Mouse (Mus musculus) heart, embryonic 15.5 days (tissue): ENCODE results near the gene Prph. TPM values are rescaled to one million over a fixed set of nuclear protein-coding genes. Genes with fewer than 3 reads are reported as not detected.
"Not testable (repeated sequence)": the region's sequence is repeated elsewhere in the genome, so short reads cannot be mapped to it uniquely, and the experiment has no call there.

Experiments used
- ATAC-seq: fragments of 200-750 bp; cut with Nextera tagmentation; replicated peaks from 2 replicates; pipeline ENCODE4 v1.8.0; 2017; ENCODE audit warnings: low read depth, moderate TSS enrichment; ENCODE audit not compliant: insufficient number of reproducible peaks, insufficient read depth, low FRiP score
- H3K27ac ChIP-seq: fragments of 300-500 bp; sonication (generic); 2 replicates; pipeline ENCODE4 v1.5.1; 2015; ENCODE audit warnings: mild to moderate bottlenecking, inconsistent platforms
- H3K27me3 ChIP-seq: fragments of 300-500 bp; sonication (generic); 2 replicates; pipeline ENCODE4 v1.6.1; 2015; ENCODE audit warnings: inconsistent platforms
- H3K36me3 ChIP-seq: fragments of 300-500 bp; sonication (generic); 2 replicates; pipeline ENCODE4 v1.6.1; 2015; ENCODE audit warnings: mild to moderate bottlenecking, inconsistent platforms
- H3K4me1 ChIP-seq: fragments of 300-500 bp; sonication (generic); replicated peaks from 2 replicates; pipeline ENCODE4 v1.6.1; 2015; ENCODE audit warnings: inconsistent platforms
- H3K4me2 ChIP-seq: fragments of 300-500 bp; sonication (generic); 2 replicates; pipeline ENCODE4 v1.6.1; 2015; ENCODE audit warnings: inconsistent platforms, mild to moderate bottlenecking, moderate library complexity
- H3K4me3 ChIP-seq: fragments of 300-500 bp; sonication (generic); 2 replicates; pipeline ENCODE4 v1.5.1; 2015; ENCODE audit warnings: mild to moderate bottlenecking, inconsistent platforms
- H3K9ac ChIP-seq: fragments of 300-500 bp; sonication (generic); 2 replicates; pipeline ENCODE4 v1.6.1; 2015; ENCODE audit warnings: mild to moderate bottlenecking, inconsistent platforms
- H3K9me3 ChIP-seq: fragments of 300-500 bp; sonication (generic); replicated peaks from 2 replicates; pipeline ENCODE4 v1.6.1; 2016; ENCODE audit warnings: inconsistent platforms
- WGBS: fragments of 180-500 bp; shearing (Covaris S2); methylation state at CpG from one replicate; pipeline ENCODE4 v1.1.7; 2015; ENCODE audit warnings: mixed read lengths; 5-methylcytosine and 5-hydroxymethylcytosine counted together
- polyA plus RNA-seq: library from polyadenylated mRNA; unstranded; fragments of >200 nt; fragmentation: Nextera tagmentation; extraction: Ambion mirVana; gene quantifications from 2 replicates; pipeline ENCODE4 v1.2.1, GENCODE M21; 2015

The Prph gene
- polyA plus RNA-seq, 1 experiment from 2014 or later: 1.1 TPM

DNA sequence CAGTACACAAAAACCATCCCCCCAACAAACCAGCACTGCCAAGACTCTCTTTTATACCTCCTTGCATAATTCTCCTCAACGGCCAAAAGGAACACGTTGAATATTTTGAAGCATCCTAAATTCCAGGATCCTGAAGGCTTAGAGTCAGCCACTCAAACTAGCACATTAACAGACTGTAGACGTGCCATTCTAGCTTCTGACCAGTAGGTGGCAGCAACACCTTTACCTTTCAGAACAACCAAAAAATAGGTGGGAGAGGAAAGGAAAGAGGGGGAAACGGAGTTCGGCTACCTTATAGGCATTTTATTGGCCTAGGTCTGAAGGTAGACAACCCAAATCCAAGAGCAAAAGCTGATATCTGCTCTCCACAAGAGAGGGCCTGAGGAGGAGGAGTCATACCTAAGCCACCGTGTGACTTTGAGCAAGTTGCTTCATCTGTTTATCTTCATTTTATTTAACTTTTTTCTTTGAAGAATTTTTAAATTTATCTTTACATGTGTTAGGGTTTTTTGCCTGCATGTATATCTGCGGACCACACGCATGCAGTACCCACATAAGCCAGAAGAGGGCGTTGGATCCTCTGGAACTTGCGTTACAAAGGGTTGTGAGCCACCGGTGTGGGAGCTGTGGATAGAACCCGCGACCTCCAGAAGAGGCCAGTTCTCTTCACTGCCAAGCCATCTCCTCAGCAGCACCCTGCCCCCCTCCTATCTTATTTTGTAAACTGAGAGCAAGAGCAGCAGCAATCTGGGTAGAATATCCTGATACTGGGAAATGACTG, 5.3 kb upstream of the Prph start:
- Histone ChIP-seq H3K4me2 (no peak overlapping the region), H3K27ac (no peak overlapping the region), H3K9me3 (no peaks in the 10 kb centered on the region), H3K4me1 (peaks cover under 1% of the 10 kb centered on the region; the same call in 1 of the 2 replicates), H3K9ac (no peak overlapping the region), H3K36me3 (no peaks in the 10 kb centered on the region), H3K27me3 (peaks cover 38% of the 10 kb centered on the region), H3K4me3 (no peak overlapping the region)
- no peak for ATAC-seq
- 27% methylated on average over 13 of the region's 13 CpGs for WGBS

- peaks cover 26% of the 10 kb centered on the region for H3K4me1 ChIP-seq
- no peak overlapping the region for H3K27ac ChIP-seq
- no peak overlapping the region for H3K9ac ChIP-seq
- no peaks in the 10 kb centered on the region for H3K36me3 ChIP-seq
- H3K9me3 ChIP-seq: no peaks in the 10 kb centered on the region
- H3K4me2 ChIP-seq: no peak overlapping the region
- no peak for ATAC-seq
- WGBS: 21% methylated on average over 9 of the region's 9 CpGs
- peaks cover 72% of the 10 kb centered on the region for H3K27me3 ChIP-seq
- no peak overlapping the region for H3K4me3 ChIP-seq
These were observed 1.6 kb upstream of the Prph start for GRCm38 (mm10) chr15:99053373-99053772.

GRCm38 (mm10) chr15:99055511-99055961, 562 bp downstream of the Prph start:
- Histone ChIP-seq H3K27ac (no peak overlapping the region), H3K4me3 (peak overlapping the region; percentile 49), H3K27me3 (peaks cover 92% of the 10 kb centered on the region), H3K4me1 (peaks cover 26% of the 10 kb centered on the region), H3K9me3 (no peaks in the 10 kb centered on the region), H3K4me2 (peak overlapping the region; percentile 88), H3K36me3 (no peaks in the 10 kb centered on the region), H3K9ac (peak overlapping the region; percentile 44)
- no peak for ATAC-seq
- WGBS: under 1% methylated on average over 33 of the region's 37 CpGs

DNA sequence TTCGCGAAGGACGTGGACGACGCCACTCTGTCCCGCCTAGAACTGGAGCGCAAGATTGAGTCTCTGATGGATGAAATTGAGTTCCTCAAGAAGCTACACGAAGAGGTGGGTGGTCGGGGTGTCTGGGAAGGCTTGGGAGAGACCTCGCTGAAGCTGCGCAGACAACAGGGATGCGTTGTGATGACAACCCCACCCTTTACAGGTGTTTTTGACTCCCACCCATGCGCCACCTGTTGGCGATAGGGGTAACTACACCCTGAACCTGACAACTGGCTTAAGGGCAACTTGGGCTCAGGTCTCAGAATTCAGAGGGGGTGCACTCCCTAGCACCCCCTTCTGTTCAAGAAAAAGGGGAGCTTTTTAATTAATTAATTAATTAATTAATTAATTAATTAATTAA, 1.4 kb downstream of the Prph start:
- Histone ChIP-seq H3K4me2 (peak overlapping the region; percentile 88), H3K9ac (no peak overlapping the region), H3K4me3 (peak overlapping the region; percentile 49), H3K27ac (no peak overlapping the region), H3K4me1 (peaks cover 26% of the 10 kb centered on the region), H3K9me3 (no peaks in the 10 kb centered on the region), H3K27me3 (peaks cover 95% of the 10 kb centered on the region), H3K36me3 (no peaks in the 10 kb centered on the region)
- 7% methylated on average over 14 of the region's 14 CpGs for WGBS
- no peak for ATAC-seq

GRCm38 (mm10) chr15:99065557-99066165, 10.7 kb downstream of the Prph start:
- Histone ChIP-seq H3K9me3 (no peaks in the 10 kb centered on the region), H3K27me3 (peaks cover 12% of the 10 kb centered on the region), H3K9ac (no peak overlapping the region), H3K27ac (no peak overlapping the region), H3K4me2 (no peak overlapping the region), H3K36me3 (no peaks in the 10 kb centered on the region), H3K4me1 (no peaks in the 10 kb centered on the region), H3K4me3 (no peak overlapping the region)
- no peak for ATAC-seq
- 72% methylated on average over 12 of the region's 12 CpGs for WGBS

- Histone ChIP-seq H3K4me1 (peaks cover 16% of the 10 kb centered on the region), H3K27ac (no peak overlapping the region), H3K9me3 (no peaks in the 10 kb centered on the region), H3K27me3 (no peaks in the 10 kb centered on the region), H3K4me3 (no peak overlapping the region), H3K4me2 (no peak overlapping the region), H3K9ac (no peak overlapping the region), H3K36me3 (no peaks in the 10 kb centered on the region)
- no peak for ATAC-seq
- WGBS: 84% methylated on average over 1 of the region's 1 CpGs
These were observed 17.0 kb downstream of the Prph start for GRCm38 (mm10) chr15:99071988-99072387.

- WGBS: 20% methylated on average over 9 of the region's 9 CpGs
- peaks cover 22% of the 10 kb centered on the region for H3K4me1 ChIP-seq
- peak within 1 kb of the TSS; percentile 93 for H3K27ac ChIP-seq
- H3K36me3 ChIP-seq: peaks cover 7% of the 10 kb centered on the region; the same call in 1 of the 2 replicates
- H3K27me3 ChIP-seq: no peaks in the 10 kb centered on the region
- peak; percentile 33 for ATAC-seq
- peak within 1 kb of the TSS; percentile 60 for H3K4me3 ChIP-seq
- no peaks in the 10 kb centered on the region for H3K9me3 ChIP-seq
- peak within 1 kb of the TSS; percentile 57 for H3K9ac ChIP-seq
- H3K4me2 ChIP-seq: peak within 1 kb of the TSS; percentile 75
These were observed 19.1 kb downstream of the Prph start, which contains the start of gene Troap for GRCm38 (mm10) chr15:99074019-99074599. Gene Troap (plus strand): TSS chr15:99074575.

DNA sequence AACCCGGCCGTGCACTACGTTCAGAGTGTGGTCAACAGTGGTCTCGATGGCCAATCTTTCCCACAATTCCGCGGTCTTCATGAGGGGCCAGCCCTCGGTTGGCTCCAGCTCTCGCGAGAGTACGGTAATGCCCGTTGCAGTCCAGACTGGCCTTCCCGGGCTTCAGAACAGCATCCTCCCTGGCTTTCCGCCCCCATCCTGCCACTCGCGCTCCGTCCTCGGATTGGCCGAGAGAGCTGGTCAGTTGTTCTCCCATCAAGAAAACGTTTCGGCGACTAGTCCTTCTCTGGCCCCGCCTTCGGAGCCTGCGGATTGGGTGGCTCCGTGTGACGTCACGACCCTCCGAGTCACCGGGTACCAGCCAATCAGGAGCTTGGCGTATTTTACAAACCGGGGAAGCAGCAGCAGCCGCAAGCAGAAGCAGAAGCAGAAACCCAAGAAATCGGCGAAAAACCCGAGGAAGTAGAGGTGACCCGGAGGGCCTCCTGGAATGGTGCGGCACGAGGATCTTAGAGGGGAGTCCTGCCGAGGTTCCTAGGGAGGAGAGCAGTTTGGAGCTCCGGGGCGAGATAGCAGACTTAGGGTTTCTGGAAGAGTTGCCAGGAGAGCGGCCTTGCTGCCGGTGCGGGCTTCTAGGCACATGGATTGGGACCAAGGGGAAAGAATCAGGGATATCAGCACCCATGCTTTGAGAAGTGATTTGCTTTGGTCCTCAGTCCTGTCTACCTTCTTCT, 19.8 kb downstream of the Prph start:
- H3K9ac ChIP-seq: peak overlapping the region; percentile 57
- ATAC-seq: peak; percentile 96
- peak overlapping the region; percentile 93 for H3K27ac ChIP-seq
- peaks cover 22% of the 10 kb centered on the region for H3K4me1 ChIP-seq
- WGBS: under 1% methylated on average over 44 of the region's 44 CpGs
- peaks cover 7% of the 10 kb centered on the region; the same call in 1 of the 2 replicates for H3K36me3 ChIP-seq
- peak overlapping the region; percentile 75 for H3K4me2 ChIP-seq
- H3K9me3 ChIP-seq: no peaks in the 10 kb centered on the region
- H3K27me3 ChIP-seq: no peaks in the 10 kb centered on the region
- H3K4me3 ChIP-seq: peak overlapping the region; percentile 60

GRCm38 (mm10) chr15:99076011-99076410, 21.0 kb downstream of the Prph start:
- H3K27me3 ChIP-seq, ATAC-seq, H3K27ac ChIP-seq, H3K9me3 ChIP-seq: not testable (repeated sequence)
- H3K4me2 ChIP-seq: peak overlapping the region; percentile 75
- peak overlapping the region; percentile 30; the same call in 1 of the 2 replicates for H3K9ac ChIP-seq
- 98% methylated on average over 3 of the region's 3 CpGs for WGBS
- peak overlapping the region; percentile 60 for H3K4me3 ChIP-seq
- peaks cover 15% of the 10 kb centered on the region; the same call in 1 of the 2 replicates for H3K36me3 ChIP-seq
- peaks cover 22% of the 10 kb centered on the region for H3K4me1 ChIP-seq

- peaks cover 22% of the 10 kb centered on the region for H3K4me1 ChIP-seq
- no peak overlapping the region for H3K9ac ChIP-seq
- no peak overlapping the region for H3K4me3 ChIP-seq
- no peaks in the 10 kb centered on the region for H3K9me3 ChIP-seq
- no peaks in the 10 kb centered on the region for H3K27me3 ChIP-seq
- 68% methylated on average over 15 of the region's 15 CpGs for WGBS
- H3K27ac ChIP-seq: no peak overlapping the region
- no peak for ATAC-seq
- H3K4me2 ChIP-seq: no peak overlapping the region
- peaks cover 29% of the 10 kb centered on the region; the same call in 1 of the 2 replicates for H3K36me3 ChIP-seq
These were observed 23.4 kb downstream of the Prph start for GRCm38 (mm10) chr15:99078181-99078910.
